Mouse (Mus musculus): ENCODE results near the gene 1700028K03Rik. TPM values are rescaled to one million over a fixed set of nuclear protein-coding genes. Genes with fewer than 3 reads are reported as not detected.

Gene 1700028K03Rik
- polyA plus RNA-seq, 1 experiment from 2014 or later: 0.22 TPM

DNA sequence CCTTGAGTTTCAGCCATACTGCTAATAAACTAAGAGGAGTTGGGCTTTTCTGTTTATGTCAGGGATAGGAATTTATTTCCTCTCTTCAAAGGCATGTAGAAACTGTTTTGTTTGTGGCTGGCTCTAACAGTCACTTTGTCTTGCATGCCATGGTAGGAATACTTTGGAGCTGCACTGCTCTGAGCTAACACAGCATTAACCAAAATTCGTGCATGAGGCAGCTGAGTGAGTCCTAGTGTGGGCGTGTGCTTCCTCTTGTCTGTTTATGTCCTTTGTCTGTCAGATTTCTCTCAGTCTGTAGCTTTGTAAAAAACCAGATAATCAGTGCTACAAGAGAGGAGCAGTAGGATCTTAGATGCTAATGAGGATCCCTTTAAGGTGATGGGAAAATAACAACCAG, 23.2 kb upstream of the 1700028K03Rik start:
- ATAC-seq (ENCODE audit: low FRiP score): no peak
- 51% methylated on average over 2 of the region's 2 CpGs for WGBS

DNA sequence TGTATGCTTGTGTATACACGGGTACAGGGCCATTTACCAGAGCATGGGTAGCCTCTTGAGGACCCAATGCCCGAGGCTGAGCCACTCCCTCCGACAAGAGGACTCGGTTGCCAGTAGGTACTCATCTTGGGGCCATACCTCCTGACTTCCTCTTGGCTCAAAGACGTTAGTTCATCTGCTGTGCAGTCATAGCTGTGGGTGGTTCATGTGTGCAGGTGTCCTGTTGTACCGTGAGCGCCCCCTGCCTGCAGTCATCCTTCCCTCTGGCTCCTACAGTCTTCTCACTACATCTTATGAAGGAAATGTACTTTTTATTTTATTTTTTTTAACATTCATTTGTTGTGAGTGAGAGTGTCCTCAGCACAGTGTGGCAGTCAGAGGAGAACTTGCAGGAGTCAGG, 20.9 kb upstream of the 1700028K03Rik start:
- Histone ChIP-seq H3K27me3 (no peaks in the 10 kb centered on the region), H3K4me1 (replicated peaks) (0 out of 2 replicates have a peak, but pooled peaks cover 1% of the 10 kb centered on the region), H3K27ac (no peak overlapping the region), H3K9ac (no peak overlapping the region), H3K9me3 (no peaks in the 10 kb centered on the region), H3K4me3 (no peak overlapping the region), H3K36me3 (peaks cover 9% of the 10 kb centered on the region), H3K4me2 (no peak overlapping the region)
- ATAC-seq (ENCODE audit: low FRiP score): no peak
- WGBS: 55% methylated on average over 7 of the region's 7 CpGs

More for the DNA sequence above, 23.2 kb upstream of the 1700028K03Rik start:
- no peaks in the 10 kb centered on the region for H3K9me3 ChIP-seq
- H3K4me3 ChIP-seq: no peak overlapping the region
- no peaks in the 10 kb centered on the region for H3K27me3 ChIP-seq
- no peak overlapping the region for H3K9ac ChIP-seq
- H3K4me1 ChIP-seq (replicated peaks): no peaks in the 10 kb centered on the region
- H3K27ac ChIP-seq: no peak overlapping the region
- peaks cover 28% of the 10 kb centered on the region for H3K36me3 ChIP-seq
- H3K4me2 ChIP-seq: no peak overlapping the region

DNA sequence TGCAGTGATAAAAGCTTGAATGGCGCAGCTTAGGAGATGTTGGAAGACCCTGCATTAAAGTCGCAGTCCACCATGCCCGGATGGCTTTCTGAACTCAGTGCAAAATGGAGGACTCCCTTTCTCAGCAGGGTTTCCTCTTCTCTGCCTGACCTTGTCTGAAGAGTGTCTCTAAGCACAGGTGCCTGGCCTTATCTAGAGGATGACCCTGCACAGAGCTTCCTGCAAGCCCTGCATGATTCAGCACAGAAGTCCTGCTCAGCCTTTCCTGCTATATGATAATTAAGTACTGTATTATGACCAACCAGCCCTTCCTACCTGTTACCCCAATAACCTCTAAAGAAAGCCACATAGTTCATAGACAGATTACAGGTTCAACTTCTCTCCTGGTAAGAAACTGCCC, 19.1 kb upstream of the 1700028K03Rik start:
- Histone ChIP-seq H3K27ac (no peak overlapping the region), H3K9me3 (no peaks in the 10 kb centered on the region), H3K9ac (no peak overlapping the region), H3K4me2 (no peak overlapping the region), H3K36me3 (peaks cover 2% of the 10 kb centered on the region), H3K27me3 (no peaks in the 10 kb centered on the region), H3K4me3 (no peak overlapping the region), H3K4me1 (replicated peaks) (0 out of 2 replicates have a peak, but pooled peaks cover 3% of the 10 kb centered on the region)
- ATAC-seq (ENCODE audit: low FRiP score): no peak
- WGBS: 94% methylated on average over 3 of the region's 3 CpGs

DNA sequence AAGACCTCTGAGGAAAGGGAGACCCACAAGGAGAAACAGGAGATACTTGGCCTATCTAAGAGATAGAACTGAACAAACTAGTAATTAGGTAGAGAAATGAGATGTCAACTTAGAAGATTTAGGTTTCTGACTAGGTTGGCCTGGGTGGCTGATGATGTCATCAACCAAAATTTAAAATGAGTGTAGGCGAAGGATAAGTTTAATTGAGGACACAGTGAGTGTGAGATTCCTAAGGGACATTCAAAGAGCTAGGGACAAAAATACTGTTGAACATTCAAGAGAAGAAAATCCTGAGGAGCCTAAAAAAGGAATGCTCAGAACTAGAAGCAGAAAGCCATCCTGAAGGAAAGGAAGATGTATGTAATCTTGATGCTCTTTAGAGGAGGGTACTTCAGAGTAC, 18.4 kb upstream of the 1700028K03Rik start:
- Histone ChIP-seq H3K4me1 (replicated peaks) (0 out of 2 replicates have a peak, but pooled peaks cover 3% of the 10 kb centered on the region), H3K36me3 (no peaks in the 10 kb centered on the region), H3K9ac (no peak overlapping the region), H3K27ac (no peak overlapping the region), H3K27me3 (no peaks in the 10 kb centered on the region), H3K9me3 (no peaks in the 10 kb centered on the region), H3K4me2 (no peak overlapping the region), H3K4me3 (no peak overlapping the region)
- 97% methylated on average over 1 of the region's 1 CpGs for WGBS
- ATAC-seq (ENCODE audit: low FRiP score): no peak

DNA sequence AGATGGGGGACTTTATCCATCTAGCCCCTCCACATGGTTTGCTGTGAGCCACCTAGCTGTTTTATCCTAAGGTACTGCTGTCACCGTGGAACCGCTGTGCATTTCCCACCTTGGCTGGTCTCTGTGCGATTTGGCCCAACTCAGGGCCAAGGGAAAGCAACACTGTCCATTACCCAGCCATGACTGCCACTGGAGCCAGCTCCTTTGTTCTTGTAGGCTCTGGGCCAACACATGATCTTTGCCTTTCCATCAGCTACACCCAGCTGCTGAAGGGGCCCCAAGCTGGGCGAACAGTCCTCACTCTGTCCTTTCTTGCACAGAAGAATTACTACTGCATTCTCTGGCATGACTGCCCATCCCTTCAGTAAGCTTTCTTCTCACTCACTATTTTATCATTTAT, 15.9 kb upstream of the 1700028K03Rik start:
- 94% methylated on average over 4 of the region's 4 CpGs for WGBS

DNA sequence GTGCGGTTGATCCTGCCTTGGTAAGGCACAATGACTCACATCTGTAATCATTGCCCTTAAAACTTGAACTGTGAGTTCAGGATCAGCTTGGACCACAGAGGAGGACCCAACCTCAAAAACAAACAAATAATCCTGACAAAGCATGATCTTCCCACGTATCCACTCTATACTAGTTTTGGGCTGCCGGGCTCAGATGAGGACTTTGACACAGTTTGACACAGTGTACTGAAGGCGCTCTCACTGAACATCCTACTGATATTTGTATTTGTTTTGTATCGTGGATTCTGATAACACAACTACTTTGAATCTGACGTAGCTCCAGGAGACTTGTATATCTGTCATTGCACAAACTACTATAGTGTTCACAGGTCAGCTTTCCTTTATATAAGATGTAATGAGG, 13.1 kb upstream of the 1700028K03Rik start:
- Histone ChIP-seq H3K27ac (no peak overlapping the region), H3K4me2 (no peak overlapping the region), H3K4me1 (replicated peaks) (0 out of 2 replicates have a peak, but pooled peaks cover 3% of the 10 kb centered on the region), H3K4me3 (no peak overlapping the region), H3K9me3 (no peaks in the 10 kb centered on the region), H3K27me3 (no peaks in the 10 kb centered on the region), H3K36me3 (no peaks in the 10 kb centered on the region), H3K9ac (no peak overlapping the region)
- ATAC-seq (ENCODE audit: low FRiP score): no peak
- 91% methylated on average over 6 of the region's 6 CpGs for WGBS

More for the DNA sequence above, 15.9 kb upstream of the 1700028K03Rik start:
- Histone ChIP-seq H3K4me1 (replicated peaks) (0 out of 2 replicates have a peak, but pooled peaks cover 3% of the 10 kb centered on the region), H3K4me2 (no peak overlapping the region), H3K36me3 (no peaks in the 10 kb centered on the region), H3K9ac (no peak overlapping the region), H3K27me3 (no peaks in the 10 kb centered on the region), H3K27ac (no peak overlapping the region), H3K4me3 (no peak overlapping the region), H3K9me3 (no peaks in the 10 kb centered on the region)
- ATAC-seq (ENCODE audit: low FRiP score): no peak

DNA sequence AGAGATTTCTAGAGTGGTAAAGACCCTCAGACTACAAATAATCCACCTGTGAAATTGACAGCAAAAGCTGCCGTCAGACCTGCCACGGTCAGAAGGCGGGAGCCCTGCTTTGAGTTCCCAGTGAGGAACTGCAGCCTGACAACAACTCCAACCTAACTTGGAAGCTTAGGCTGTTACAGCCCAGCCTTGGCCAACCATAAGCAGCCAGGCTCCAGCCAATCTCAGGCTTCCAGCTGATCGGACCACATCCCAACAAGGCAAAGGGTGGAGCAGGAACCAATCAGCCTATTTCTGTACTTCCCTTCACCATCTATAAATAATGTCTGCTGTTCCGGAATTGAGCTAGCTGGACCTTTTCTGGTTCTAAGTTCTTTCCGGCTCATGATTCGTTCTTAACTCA, 12.6 kb upstream of the 1700028K03Rik start:
- no peak overlapping the region for H3K27ac ChIP-seq
- H3K9ac ChIP-seq: no peak overlapping the region
- 86% methylated on average over 7 of the region's 7 CpGs for WGBS
- no peak overlapping the region for H3K4me2 ChIP-seq
- ATAC-seq (ENCODE audit: low FRiP score): no peak
- H3K9me3 ChIP-seq: no peaks in the 10 kb centered on the region
- no peak overlapping the region for H3K4me3 ChIP-seq
- no peaks in the 10 kb centered on the region for H3K36me3 ChIP-seq
- no peaks in the 10 kb centered on the region for H3K27me3 ChIP-seq
- H3K4me1 ChIP-seq (replicated peaks): 0 out of 2 replicates have a peak, but pooled peaks cover 3% of the 10 kb centered on the region

DNA sequence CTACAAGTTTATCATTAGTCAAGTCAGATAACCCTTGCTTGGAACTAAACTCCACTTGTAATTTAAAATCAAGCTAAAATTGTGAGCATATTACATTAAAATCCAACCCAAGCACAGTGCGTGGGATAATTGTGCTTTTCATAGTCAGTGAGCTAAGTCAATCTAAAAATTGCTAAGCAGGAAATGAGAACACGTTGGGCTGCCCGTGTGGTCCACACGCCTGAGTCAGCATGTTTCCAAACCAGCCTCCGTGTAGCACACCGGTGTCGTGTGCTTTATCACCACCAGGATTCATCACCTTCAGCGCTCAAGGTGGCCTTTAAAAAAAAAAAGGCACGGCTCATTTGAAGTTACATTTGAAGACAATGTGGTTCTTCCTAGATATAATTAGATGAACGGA, 10.2 kb upstream of the 1700028K03Rik start:
- Histone ChIP-seq H3K4me3 (no peak overlapping the region), H3K9ac (no peak overlapping the region), H3K27me3 (no peaks in the 10 kb centered on the region), H3K4me1 (replicated peaks) (no peaks in the 10 kb centered on the region), H3K36me3 (no peaks in the 10 kb centered on the region), H3K9me3 (no peaks in the 10 kb centered on the region), H3K27ac (no peak overlapping the region), H3K4me2 (no peak overlapping the region)
- WGBS: 85% methylated on average over 10 of the region's 10 CpGs
- ATAC-seq (ENCODE audit: low FRiP score): no peak

DNA sequence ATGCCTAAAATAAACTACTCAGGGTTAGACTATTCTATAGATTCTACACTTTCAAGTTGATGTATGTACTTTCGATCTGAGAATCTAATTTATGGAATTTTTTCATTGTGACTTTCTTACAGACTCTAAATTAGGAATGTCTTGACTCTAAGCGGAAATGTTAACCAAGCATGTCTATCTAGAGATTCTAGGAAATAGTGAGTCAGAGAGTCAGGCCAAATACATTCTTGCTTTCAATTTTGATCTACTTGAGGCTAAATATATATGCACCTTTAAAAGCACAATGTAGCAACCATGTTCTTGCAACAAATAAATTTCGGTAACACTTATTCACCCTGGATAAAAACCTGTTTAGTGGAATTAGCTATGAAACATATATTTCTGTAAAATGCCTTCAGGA, 5.7 kb upstream of the 1700028K03Rik start:
- Histone ChIP-seq H3K4me2 (no peak overlapping the region), H3K9ac (no peak overlapping the region), H3K36me3 (no peaks in the 10 kb centered on the region), H3K4me3 (no peak overlapping the region), H3K27ac (no peak overlapping the region), H3K9me3 (no peaks in the 10 kb centered on the region), H3K4me1 (replicated peaks) (no peaks in the 10 kb centered on the region), H3K27me3 (no peaks in the 10 kb centered on the region)
- 92% methylated on average over 3 of the region's 3 CpGs for WGBS
- no peak for ATAC-seq (ENCODE audit: low FRiP score)

DNA sequence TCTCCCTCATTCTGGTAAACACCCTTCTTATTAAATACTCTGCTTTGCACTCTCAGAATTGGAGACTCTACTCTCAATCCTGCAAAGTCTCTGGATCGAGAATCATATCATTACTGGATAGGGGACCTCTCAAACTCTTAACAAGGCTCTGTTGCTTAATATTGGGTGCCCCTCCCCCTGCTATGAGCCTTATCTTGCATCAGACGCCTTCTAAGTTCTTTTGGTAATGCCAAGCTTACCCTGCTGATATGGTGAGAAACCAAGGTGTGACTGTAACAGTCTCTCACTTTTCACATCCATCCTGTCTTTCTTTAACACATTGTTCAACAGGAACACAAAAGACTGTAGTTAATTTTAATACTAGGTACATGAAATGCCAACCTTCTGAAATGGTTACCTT, 919 bp upstream of the 1700028K03Rik start:
- 73% methylated on average over 2 of the region's 2 CpGs for WGBS
- Histone ChIP-seq H3K4me1 (replicated peaks) (no peaks in the 10 kb centered on the region), H3K9ac (no peak overlapping the region), H3K4me3 (no peak overlapping the region), H3K27me3 (no peaks in the 10 kb centered on the region), H3K27ac (no peak overlapping the region), H3K36me3 (no peaks in the 10 kb centered on the region), H3K4me2 (no peak overlapping the region), H3K9me3 (no peaks in the 10 kb centered on the region)
- ATAC-seq (ENCODE audit: low FRiP score): no peak

DNA sequence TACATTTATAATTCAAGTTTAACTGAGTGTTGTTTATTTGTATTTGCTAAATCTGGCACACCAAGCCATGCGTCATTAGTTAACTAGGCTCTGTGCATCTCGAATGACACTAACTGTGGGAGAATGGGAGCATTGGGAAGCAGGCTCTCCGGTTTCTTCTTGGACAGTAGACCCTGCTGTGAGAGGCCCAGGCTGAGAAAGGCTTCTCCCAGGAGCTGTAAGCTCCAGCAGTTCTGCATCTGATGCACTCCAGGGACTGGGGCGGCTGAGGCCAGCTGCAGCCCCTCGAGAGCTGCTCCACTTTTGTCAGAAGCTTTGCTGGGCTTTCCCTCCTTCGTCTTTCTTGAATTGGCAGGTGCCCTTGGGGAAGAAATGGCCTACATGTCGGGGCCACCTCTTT, 7.2 kb downstream of the 1700028K03Rik start:
- H3K27ac ChIP-seq: peak overlapping the region; percentile 26; the same call in 1 of the 2 replicates
- no peak overlapping the region for H3K4me3 ChIP-seq
- no peaks in the 10 kb centered on the region for H3K36me3 ChIP-seq
- H3K4me1 ChIP-seq (replicated peaks): 0 out of 2 replicates have a peak, but pooled peaks cover 3% of the 10 kb centered on the region
- no peak overlapping the region for H3K4me2 ChIP-seq
- no peak overlapping the region for H3K9ac ChIP-seq
- no peaks in the 10 kb centered on the region for H3K9me3 ChIP-seq
- ATAC-seq (ENCODE audit: low FRiP score): no peak
- WGBS: 20% methylated on average over 7 of the region's 7 CpGs
- no peaks in the 10 kb centered on the region for H3K27me3 ChIP-seq

DNA sequence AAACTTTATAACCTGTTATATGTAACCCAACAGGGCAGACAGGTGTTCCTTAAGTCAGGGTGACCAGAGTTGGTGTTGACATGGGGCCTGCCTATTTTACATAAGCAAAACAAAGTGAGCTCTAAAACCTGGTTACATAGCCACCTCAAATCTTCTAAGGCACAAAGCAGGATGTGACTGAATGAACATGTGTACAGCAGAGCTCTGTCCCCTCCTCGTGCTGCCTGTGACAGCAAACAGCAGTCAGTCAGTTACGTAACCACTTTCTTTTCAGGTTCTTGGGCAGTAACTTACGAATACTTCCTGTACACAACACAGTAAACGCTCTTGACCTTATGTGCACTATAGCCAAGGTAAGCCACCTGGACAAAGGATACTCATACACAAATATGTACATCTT, 11.4 kb downstream of the 1700028K03Rik start:
- no peaks in the 10 kb centered on the region for H3K9me3 ChIP-seq
- 0 out of 2 replicates have a peak, but pooled peaks cover 3% of the 10 kb centered on the region for H3K4me1 ChIP-seq (replicated peaks)
- 86% methylated on average over 4 of the region's 4 CpGs for WGBS
- H3K36me3 ChIP-seq: peaks cover 26% of the 10 kb centered on the region
- H3K4me3 ChIP-seq: no peak overlapping the region
- ATAC-seq (ENCODE audit: low FRiP score): no peak
- no peak overlapping the region for H3K4me2 ChIP-seq
- H3K27ac ChIP-seq: no peak overlapping the region
- no peaks in the 10 kb centered on the region for H3K27me3 ChIP-seq
- H3K9ac ChIP-seq: no peak overlapping the region

DNA sequence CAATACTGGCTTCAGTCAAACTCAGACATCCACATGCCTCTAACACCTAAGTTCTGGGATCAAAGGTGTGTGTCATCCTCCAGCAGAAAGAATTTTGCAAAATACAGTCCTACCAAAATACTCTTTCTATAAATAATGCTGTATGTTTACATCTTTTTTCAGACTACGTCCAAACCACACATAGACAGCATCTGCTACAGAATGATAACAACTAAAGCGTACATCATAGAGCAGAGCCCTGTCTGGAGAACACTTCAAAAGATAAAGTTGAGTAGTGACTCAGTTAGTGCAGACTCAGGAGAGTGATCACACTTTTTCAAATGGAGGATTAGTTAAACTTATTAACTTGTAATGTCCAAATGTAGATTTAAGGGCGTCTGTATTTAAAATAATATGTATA, 13.4 kb downstream of the 1700028K03Rik start:
- no peak overlapping the region for H3K4me2 ChIP-seq
- no peak for ATAC-seq (ENCODE audit: low FRiP score)
- H3K27ac ChIP-seq: no peak overlapping the region
- no peaks in the 10 kb centered on the region for H3K9me3 ChIP-seq
- no peaks in the 10 kb centered on the region for H3K27me3 ChIP-seq
- H3K4me3 ChIP-seq: no peak overlapping the region
- WGBS: 91% methylated on average over 3 of the region's 3 CpGs
- H3K4me1 ChIP-seq (replicated peaks): no peaks in the 10 kb centered on the region
- peaks cover 36% of the 10 kb centered on the region for H3K36me3 ChIP-seq
- H3K9ac ChIP-seq: no peak overlapping the region
